Mouse (Mus musculus) thymus, adult 2 months (tissue): ENCODE data around the gene Lmtk2. TPM values are rescaled to one million over a fixed set of nuclear protein-coding genes. Genes with fewer than 3 reads are reported as not detected.

Source experiments
- DNase-seq: peaks from one replicate; pipeline ENCODE4 v3.0.0; 2021
- H3K27ac ChIP-seq: fragments of 200-500 bp; 2 replicates; pipeline ENCODE4 v1.5.1; 2012; ENCODE audit warnings: low read length, control low read depth; ENCODE audit not compliant: control insufficient read depth, insufficient read depth
- H3K27me3 ChIP-seq: fragments of 200-500 bp; 2 replicates; pipeline ENCODE4 v1.6.1; 2012; ENCODE audit warnings: mild to moderate bottlenecking, low read length, moderate library complexity, mixed read lengths; ENCODE audit not compliant: control insufficient read depth, insufficient read depth
- H3K36me3 ChIP-seq: fragments of 200-500 bp; 2 replicates; pipeline ENCODE4 v1.6.1; 2012; ENCODE audit warnings: mild to moderate bottlenecking, low read length, moderate library complexity; ENCODE audit not compliant: control insufficient read depth, insufficient read depth
- H3K4me1 ChIP-seq: fragments of 200-500 bp; replicated peaks from 2 replicates; pipeline ENCODE4 v1.6.1; 2012; ENCODE audit warnings: low read length; ENCODE audit not compliant: control insufficient read depth, insufficient read depth
- H3K4me3 ChIP-seq: fragments of 200-500 bp; 2 replicates; pipeline ENCODE4 v1.5.1; 2012; ENCODE audit warnings: mild to moderate bottlenecking, low read length, control low read depth, moderate library complexity; ENCODE audit not compliant: control insufficient read depth, insufficient read depth
- CTCF ChIP-seq: fragments of 200-500 bp; IDR thresholded peaks from 2 replicates; pipeline ENCODE4 v1.5.1; 2012; ENCODE audit warnings: mild to moderate bottlenecking, control low read depth, low read length, moderate library complexity, borderline replicate concordance; ENCODE audit not compliant: control insufficient read depth, poor library complexity, insufficient read depth; ENCODE audit errors: extremely low read depth
- POLR2A ChIP-seq: fragments of 200-500 bp; IDR thresholded peaks from 2 replicates; pipeline ENCODE4 v1.6.1; 2012; ENCODE audit warnings: mild to moderate bottlenecking, low read length, control low read depth, moderate library complexity; ENCODE audit not compliant: control insufficient read depth, poor library complexity, insufficient read depth; ENCODE audit errors: extremely low read depth
- WGBS: fragments of 180-500 bp; shearing (Covaris S2); methylation state at CpG from one replicate; pipeline ENCODE4 v1.1.7; 2018; 5-methylcytosine and 5-hydroxymethylcytosine counted together
- polyA plus RNA-seq: library from polyadenylated mRNA; depleted of rRNA; stranded (reverse); fragments of >200 nt; gene quantifications from 2 replicates; pipeline ENCODE4 v1.2.3, GENCODE M21; 2012; rRNA removed

Gene Lmtk2
- 13.3 and 18.7 TPM in 2 replicates for polyA plus RNA-seq

- peak; percentile 97 for DNase-seq
- Histone ChIP-seq H3K27me3 (no peaks in the 10 kb centered on the region; the same call in 1 of the 2 replicates), H3K4me1 (no peaks in the 10 kb centered on the region), H3K36me3 (no peaks in the 10 kb centered on the region), H3K27ac (no peak within 1 kb of the TSS), H3K4me3 (peak within 1 kb of the TSS; percentile 93)
- TF ChIP-seq CTCF (peak; percentile 90), POLR2A (peak; percentile 94; the same call in 1 of the 2 replicates)
- under 1% methylated on average over 90 of the region's 90 CpGs for WGBS
Measured at GRCm38 (mm10) chr5:144100149-144100935, at the start of gene Lmtk2. TSS of gene Lmtk2 (plus strand) at chr5:144100436.

- DNase-seq, result peak; percentile 16
- H3K4me1 ChIP-seq, result no peaks in the 10 kb centered on the region
Measured at GRCm38 (mm10) chr5:144051268-144051667, 49.0 kb upstream of the Lmtk2 start.

DNA sequence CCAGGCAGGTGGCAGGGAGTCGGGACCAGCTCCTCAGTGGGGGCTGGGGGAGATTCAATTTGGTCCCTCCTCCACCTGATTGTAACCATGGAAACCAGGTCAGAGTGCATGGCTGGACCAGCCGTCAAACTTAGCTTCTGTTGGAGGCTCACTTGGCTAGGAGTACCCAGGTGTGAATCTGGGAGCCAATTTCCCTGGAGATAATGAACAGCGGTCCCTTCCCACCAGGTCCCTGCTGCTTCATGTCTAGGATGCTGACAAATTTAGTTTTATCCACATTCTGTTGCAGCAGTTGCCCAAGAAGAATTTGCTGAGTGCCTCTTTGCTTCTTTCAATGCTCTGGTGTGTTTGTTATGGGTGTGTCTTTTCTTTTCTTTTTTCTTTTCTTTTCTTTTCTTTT, 46.8 kb upstream of the Lmtk2 start:
- Histone ChIP-seq H3K4me3 (no peak overlapping the region), H3K4me1 (no peaks in the 10 kb centered on the region), H3K27ac (no peak overlapping the region), H3K27me3 (no peaks in the 10 kb centered on the region), H3K36me3 (no peaks in the 10 kb centered on the region)
- no peak for TF ChIP-seq POLR2A
- no peak for TF ChIP-seq CTCF
- 66% methylated on average over 3 of the region's 3 CpGs for WGBS
- DNase-seq, result no peak

More at GRCm38 (mm10) chr5:144051268-144051667, 49.0 kb upstream of the Lmtk2 start:
- Histone ChIP-seq H3K36me3 (no peaks in the 10 kb centered on the region), H3K27ac (no peak overlapping the region), H3K27me3 (no peaks in the 10 kb centered on the region), H3K4me3 (no peak overlapping the region)
- TF ChIP-seq CTCF, result no peak
- TF ChIP-seq POLR2A, result no peak

GRCm38 (mm10) chr5:144054340-144054739, 45.9 kb upstream of the Lmtk2 start:
- no peaks in the 10 kb centered on the region for H3K4me1 ChIP-seq
- H3K27ac ChIP-seq, result no peak overlapping the region
- H3K27me3 ChIP-seq, result no peaks in the 10 kb centered on the region
- WGBS, result 90% methylated on average over 6 of the region's 6 CpGs
- no peak for TF ChIP-seq POLR2A
- no peak for TF ChIP-seq CTCF
- no peak overlapping the region for H3K4me3 ChIP-seq
- DNase-seq, result no peak
- no peaks in the 10 kb centered on the region for H3K36me3 ChIP-seq

GRCm38 (mm10) chr5:144064093-144064492, 36.1 kb upstream of the Lmtk2 start:
- H3K27me3 ChIP-seq, result no peaks in the 10 kb centered on the region
- no peak overlapping the region for H3K4me3 ChIP-seq
- WGBS, result 85% methylated on average over 5 of the region's 5 CpGs
- H3K4me1 ChIP-seq, result no peaks in the 10 kb centered on the region
- no peak overlapping the region for H3K27ac ChIP-seq
- no peaks in the 10 kb centered on the region for H3K36me3 ChIP-seq
- TF ChIP-seq CTCF (no peak), POLR2A (no peak)
- DNase-seq, result no peak

- no peak for DNase-seq
- H3K27me3 ChIP-seq, result no peaks in the 10 kb centered on the region
- H3K36me3 ChIP-seq, result no peaks in the 10 kb centered on the region
- no peaks in the 10 kb centered on the region for H3K4me1 ChIP-seq
- H3K27ac ChIP-seq, result no peak overlapping the region
- no peak for TF ChIP-seq POLR2A
- no peak for TF ChIP-seq CTCF
- H3K4me3 ChIP-seq, result no peak overlapping the region
- WGBS, result 89% methylated on average over 2 of the region's 2 CpGs
Measured at GRCm38 (mm10) chr5:144066036-144066435, 34.2 kb upstream of the Lmtk2 start.
